Mouse (Mus musculus) mouse embryonic stem cell (cell line): ENCODE results near the gene Fance.

Experiments used
- in situ Hi-C, 2 experiments: fragments of 300-500 bp; cut with MboI; formaldehyde crosslinking; loops; 1 replicate in 1 of 2; 3 replicates in 1 of 2; pipeline ENCODE4 v1.14.3; 2019 to 2020; ENCODE audit warnings: low sequenced_read_pairs in 2 of 2, low pct_unique_long_range_greater_than_20kb in 1 of 2, mixed read lengths in 1 of 2; ENCODE audit not compliant: unreplicated experiment in 1 of 2

Gene Fance

GRCm38 (mm10) chr17:28287980-28288379, 25.3 kb upstream of the Fance start:
- in situ Hi-C loops = no loop called here

- in situ Hi-C loops = no loop called here
Observed at GRCm38 (mm10) chr17:28290262-28290661, 23.1 kb upstream of the Fance start.

GRCm38 (mm10) chr17:28290671-28291070, 22.6 kb upstream of the Fance start:
- in situ Hi-C loops = no loop called here

- in situ Hi-C loops = no loop called here
Observed at GRCm38 (mm10) chr17:28291346-28291745, 22.0 kb upstream of the Fance start.

GRCm38 (mm10) chr17:28293716-28294115, 19.6 kb upstream of the Fance start:
- in situ Hi-C loops = no loop called here

GRCm38 (mm10) chr17:28294449-28295333, 18.6 kb upstream of the Fance start:
- in situ Hi-C loops = no loop called here

- in situ Hi-C loops = no loop called here
Observed at GRCm38 (mm10) chr17:28298888-28299287, 14.4 kb upstream of the Fance start.

- in situ Hi-C loops = no loop called here
Observed at GRCm38 (mm10) chr17:28299669-28300320, 13.5 kb upstream of the Fance start.

- in situ Hi-C loops = no loop called here
Observed at GRCm38 (mm10) chr17:28300323-28300722, 13.0 kb upstream of the Fance start.

GRCm38 (mm10) chr17:28300850-28301249, 12.5 kb upstream of the Fance start:
- in situ Hi-C loops = no loop called here

GRCm38 (mm10) chr17:28305172-28305571, 8.1 kb upstream of the Fance start:
- in situ Hi-C loops = loop anchor here (5.0 kb wide), 2 partner anchors 78 to 213 kb away; no protein-coding TSS in a partner anchor

GRCm38 (mm10) chr17:28308297-28309195, 4.8 kb upstream of the Fance start:
- in situ Hi-C loops = loop anchor here (5.0 kb wide), 2 partner anchors 81 to 216 kb away; no protein-coding TSS in a partner anchor

GRCm38 (mm10) chr17:28310831-28311230, 2.5 kb upstream of the Fance start:
- in situ Hi-C loops = no loop called here

GRCm38 (mm10) chr17:28311366-28312132, 1.8 kb upstream of the Fance start:
- in situ Hi-C loops = no loop called here

GRCm38 (mm10) chr17:28312232-28313211, 797 bp upstream of the Fance start:
- in situ Hi-C loops = no loop called here

- in situ Hi-C loops = no loop called here
Observed at GRCm38 (mm10) chr17:28313880-28314225, 534 bp downstream of the Fance start.

GRCm38 (mm10) chr17:28315611-28316160, 2.4 kb downstream of the Fance start:
- in situ Hi-C loops = no loop called here
